Mouse (Mus musculus) adrenal gland, postnatal 10 days (tissue): ENCODE measurements around the gene Eef1g. TPM values are rescaled to one million over a fixed set of nuclear protein-coding genes. Genes with fewer than 3 reads are reported as not detected.
A peak's percentile ranks its signal among the peaks of the same experiment; 100 is the strongest.

Experiments
- DNase-seq: peaks from one replicate; pipeline ENCODE4 v3.0.0; 2021; ENCODE audit warnings: mixed read lengths
- total RNA-seq, 2 experiments: library from RNA; stranded (reverse); gene quantifications; 2 replicates each; pipeline ENCODE4 v1.2.3; 2021

The Eef1g gene
- total RNA-seq, 2 experiments from 2014 or later = 355 to 407 TPM

DNA sequence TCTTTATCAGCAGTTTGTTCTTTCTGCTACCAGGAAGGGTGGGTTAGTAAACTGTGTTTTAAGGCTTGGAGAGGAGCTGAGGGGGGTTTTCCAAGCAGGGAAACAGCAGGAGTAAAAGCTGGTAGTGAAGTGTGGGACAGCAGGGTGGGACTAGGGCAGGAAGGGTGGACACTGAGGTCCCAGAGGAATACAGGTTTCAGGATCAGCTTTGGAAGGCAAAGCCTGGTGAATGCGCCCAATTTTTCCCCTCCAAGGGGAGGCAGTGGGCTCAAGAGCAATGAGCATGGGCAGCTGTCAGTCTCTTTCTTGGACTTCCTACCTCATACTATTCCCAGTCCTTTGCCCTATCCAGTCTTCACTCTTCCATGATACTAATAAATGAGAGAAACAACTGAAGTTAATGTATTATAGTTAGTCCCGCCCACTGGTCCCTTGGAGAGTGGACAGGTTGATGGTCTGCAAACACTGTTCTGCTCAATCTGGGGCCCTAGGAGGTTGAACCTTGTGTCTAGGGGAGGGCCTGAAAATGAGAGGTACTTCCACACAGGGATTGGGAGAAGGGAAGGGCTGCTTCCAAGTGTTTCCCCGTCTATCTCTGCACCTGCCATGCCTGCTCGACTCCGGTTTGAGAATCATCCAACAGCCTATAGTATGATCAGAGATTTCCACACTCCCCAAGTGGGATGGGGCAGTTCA, 58.9 kb downstream of the Eef1g start:
- no peak for DNase-seq

DNA sequence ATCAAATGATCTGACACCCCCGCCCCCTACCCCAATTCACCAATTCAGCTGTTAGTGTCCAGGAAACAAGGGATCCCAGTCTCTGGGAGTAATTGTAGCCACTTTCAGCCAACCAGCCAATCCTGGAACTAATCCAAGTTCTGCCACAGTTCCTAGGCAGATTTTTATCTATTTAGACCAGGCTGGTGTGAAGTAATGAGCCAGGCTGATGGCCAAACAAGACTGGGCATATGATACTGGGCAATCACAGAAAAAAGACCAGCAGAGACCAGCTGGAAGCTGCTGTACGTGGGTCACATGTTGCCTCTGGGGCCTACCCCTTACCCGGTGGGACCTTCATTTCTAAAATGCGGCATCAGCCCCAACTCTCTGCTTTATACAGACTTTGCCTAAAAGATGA, 59.8 kb downstream of the Eef1g start:
- peak; percentile 60 for DNase-seq

DNA sequence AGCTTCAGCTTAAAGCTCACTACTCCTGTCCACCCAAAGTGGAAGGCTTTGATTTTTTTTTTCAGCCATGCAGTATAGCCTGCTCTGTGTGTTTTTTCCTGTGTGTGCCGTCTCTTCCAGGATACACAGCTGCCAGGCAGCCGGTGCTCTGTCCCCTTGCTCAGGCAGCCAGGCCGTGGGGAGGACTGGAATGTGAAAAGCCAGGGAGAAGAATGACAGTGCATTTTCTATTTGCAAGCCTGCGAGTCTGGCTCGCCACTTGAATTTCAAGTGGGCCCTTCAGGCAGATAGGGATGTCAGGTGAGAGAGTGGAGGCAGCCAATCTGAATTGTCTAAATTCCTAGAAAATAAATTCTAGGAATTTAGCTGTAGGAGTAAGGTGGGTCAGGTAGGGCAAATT, 61.0 kb downstream of the Eef1g start:
- DNase-seq = no peak

Other genes with a start within 250 kb of the Eef1g start
- 100 to 1,000 TPM in 1 of 2 experiments, 10 to 100 TPM in 1; 97.4 to 178 TPM for gene Slc3a2, start 243.7 kb upstream of the Eef1g start, total RNA-seq
- gene Wdr74, start 231.2 kb upstream of the Eef1g start, total RNA-seq = 10 to 100 TPM; 51.1 to 58.8 TPM
- 1 to 10 TPM; 1.3 to 3.1 TPM for gene 1700092M07Rik, start 226.3 kb upstream of the Eef1g start, total RNA-seq
- gene Stx5a, start 225.6 kb upstream of the Eef1g start, total RNA-seq = 10 to 100 TPM; 73.8 to 75.8 TPM
- gene Nxf1, start 210.0 kb upstream of the Eef1g start, total RNA-seq = 100 to 1,000 TPM in 1 of 2 experiments, 10 to 100 TPM in 1; 88.6 to 107 TPM
- 100 to 1,000 TPM; 101 to 127 TPM for gene Tmem223, start 196.0 kb upstream of the Eef1g start, total RNA-seq
- 10 to 100 TPM; 48.6 to 50.0 TPM for gene Tmem179b, start 192.6 kb upstream of the Eef1g start, total RNA-seq
- gene Taf6l, start 180.6 kb upstream of the Eef1g start, total RNA-seq = 10 to 100 TPM; 12.4 to 19.5 TPM
- gene Polr2g, start 168.5 kb upstream of the Eef1g start, total RNA-seq = 10 to 100 TPM; 81.3 to 90.4 TPM
- 1 to 10 TPM; 2.0 to 2.3 TPM for gene Zbtb3, start 164.5 kb upstream of the Eef1g start, total RNA-seq
- 10 to 100 TPM; 25.7 to 30.7 TPM for gene Ttc9c, start 147.7 kb upstream of the Eef1g start, total RNA-seq
- 10 to 100 TPM; 58.0 to 62.7 TPM for gene Hnrnpul2, start 147.0 kb upstream of the Eef1g start, total RNA-seq
- not detected for gene AC129217.1, start 137.3 kb upstream of the Eef1g start, total RNA-seq
- gene Bscl2, start 129.6 kb upstream of the Eef1g start, total RNA-seq = 100 to 1,000 TPM; 157 to 160 TPM
- gene Gng3, start 127.8 kb upstream of the Eef1g start, total RNA-seq = 1 to 10 TPM; 5.8 to 9.8 TPM
- gene Lrrn4cl, start 116.3 kb upstream of the Eef1g start, total RNA-seq = 1 to 10 TPM; 5.5 to 6.1 TPM
- gene Ubxn1, start 95.5 kb upstream of the Eef1g start, total RNA-seq = 100 to 1,000 TPM; 193 to 217 TPM
- 10 to 100 TPM; 69.1 to 79.0 TPM for gene Uqcc3, start 86.1 kb upstream of the Eef1g start, total RNA-seq
- 10 to 100 TPM in 1 of 2 experiments, 1 to 10 TPM in 1; 7.4 to 10.7 TPM for gene Lbhd1, start 83.3 kb upstream of the Eef1g start, total RNA-seq
- not detected for gene Gm49403, start 83.1 kb upstream of the Eef1g start, total RNA-seq
- gene 1810009A15Rik, start 78.2 kb upstream of the Eef1g start, total RNA-seq = 10 to 100 TPM; 31.5 to 31.9 TPM
- gene Gm49416, start 78.1 kb upstream of the Eef1g start, total RNA-seq = not detected
- gene Ints5, start 74.0 kb upstream of the Eef1g start, total RNA-seq = 10 to 100 TPM; 23.7 to 25.2 TPM
- 100 to 1,000 TPM; 142 to 150 TPM for gene Ganab, start 69.0 kb upstream of the Eef1g start, total RNA-seq
- gene B3gat3, start 46.7 kb upstream of the Eef1g start, total RNA-seq = 10 to 100 TPM; 55.1 to 59.3 TPM
- gene Rom1, start 37.7 kb upstream of the Eef1g start, total RNA-seq = 10 to 100 TPM; 17.4 to 24.0 TPM
- gene Eml3, start 37.5 kb upstream of the Eef1g start, total RNA-seq = 10 to 100 TPM; 43.6 to 53.3 TPM
- gene Mta2, start 25.2 kb upstream of the Eef1g start, total RNA-seq = 100 to 1,000 TPM in 1 of 2 experiments, 10 to 100 TPM in 1; 94.8 to 111 TPM
- gene Tut1, start 13.2 kb upstream of the Eef1g start, total RNA-seq = 10 to 100 TPM; 17.4 to 19.3 TPM
- 100 to 1,000 TPM; 146 to 184 TPM for gene Ahnak, start 22.2 kb downstream of the Eef1g start, total RNA-seq
- 1 to 10 TPM in 1 of 2 experiments, not detected in 1; 3.9 TPM for gene Scgb1a1, start 120.9 kb downstream of the Eef1g start, total RNA-seq
- 10 to 100 TPM; 18.1 TPM for gene Asrgl1, start 168.6 kb downstream of the Eef1g start, total RNA-seq